Mouse (Mus musculus): ENCODE measurements at regions not wholly inside any gene's neighbourhood (a gene's known extent, or its start where the extent isn't known, plus 50 kb on each side); places are given as distances from the start of the nearest gene placed in this dataset.

- TF ChIP-seq USF2 (conservative IDR thresholded peaks at IDR 0.05; ENCODE audit: low read depth, low read length) (no peak), TCF12 (IDR thresholded peaks at IDR 0.05; ENCODE audit: low read depth, low read length) (no peak), ZMIZ1 (IDR thresholded peaks at IDR 0.05; ENCODE audit: low read depth, low read length) (no peak), ZC3H11A (IDR thresholded peaks at IDR 0.05; ENCODE audit: low read depth, low read length) (no peak), ZNF384 (IDR thresholded peaks at IDR 0.05; ENCODE audit: low read depth, low read length) (no peak), NRF1 (IDR thresholded peaks at IDR 0.05; ENCODE audit: low read depth, low read length) (no peak), UBTF (IDR thresholded peaks at IDR 0.05; ENCODE audit: low read depth, low read length) (no peak), SIN3A (IDR thresholded peaks at IDR 0.05; ENCODE audit: low read length) (no peak), CTCF (conservative IDR thresholded peaks at IDR 0.05 in 1 of 2, IDR thresholded peaks at IDR 0.05 in 1 of 2; ENCODE audit: low read depth in 2 of 2, low read length in 2 of 2) (no peak), USF1 (IDR thresholded peaks at IDR 0.05; ENCODE audit: low read depth, low read length) (no peak), PAX5 (IDR thresholded peaks at IDR 0.05; ENCODE audit: low read length) (no peak)
These were observed 141.9 kb upstream of the Ghr start for GRCm38 (mm10) chr15:3725214-3725613.
